Mouse (Mus musculus): Measurements from ENCODE around the gene Schip1.

Gene Schip1

GRCm38 (mm10) chr3:68642935-68643334, 578.3 kb downstream of the Schip1 start:
- no peak for DNase-seq (ENCODE audit: extremely low read depth, insufficient read length, low spot score)

GRCm38 (mm10) chr3:68646387-68647130, 582.0 kb downstream of the Schip1 start:
- DNase-seq (ENCODE audit: extremely low read depth, insufficient read length, low spot score): no peak

- no peak for DNase-seq (ENCODE audit: extremely low read depth, insufficient read length, low spot score)
These were observed 582.7 kb downstream of the Schip1 start for GRCm38 (mm10) chr3:68647282-68647681.

- DNase-seq (ENCODE audit: extremely low read depth, insufficient read length, low spot score): no peak
These were observed 585.6 kb downstream of the Schip1 start for GRCm38 (mm10) chr3:68650251-68650650.

- DNase-seq (ENCODE audit: extremely low read depth, insufficient read length, low spot score): no peak
These were observed 592.2 kb downstream of the Schip1 start for GRCm38 (mm10) chr3:68656607-68657352.

- DNase-seq (ENCODE audit: extremely low read depth, insufficient read length, low spot score): no peak
These were observed 593.1 kb downstream of the Schip1 start for GRCm38 (mm10) chr3:68657589-68658245.

GRCm38 (mm10) chr3:68659996-68660395, 595.4 kb downstream of the Schip1 start:
- DNase-seq (ENCODE audit: extremely low read depth, insufficient read length, low spot score): no peak

- no peak for DNase-seq (ENCODE audit: extremely low read depth, insufficient read length, low spot score)
These were observed 595.9 kb downstream of the Schip1 start for GRCm38 (mm10) chr3:68660538-68660937.

GRCm38 (mm10) chr3:68662386-68662785, 597.8 kb downstream of the Schip1 start:
- no peak for DNase-seq (ENCODE audit: extremely low read depth, insufficient read length, low spot score)

- no peak for DNase-seq (ENCODE audit: extremely low read depth, insufficient read length, low spot score)
These were observed 599.7 kb downstream of the Schip1 start for GRCm38 (mm10) chr3:68664337-68664736.

- DNase-seq (ENCODE audit: extremely low read depth, insufficient read length, low spot score): no peak
These were observed 601.8 kb downstream of the Schip1 start for GRCm38 (mm10) chr3:68666377-68666776.

GRCm38 (mm10) chr3:68667852-68668251, 603.2 kb downstream of the Schip1 start:
- no peak for DNase-seq (ENCODE audit: extremely low read depth, insufficient read length, low spot score)

- peak; percentile 56 for DNase-seq (ENCODE audit: extremely low read depth, insufficient read length, low spot score)
These were observed 604.9 kb downstream of the Schip1 start for GRCm38 (mm10) chr3:68669418-68669974.

- DNase-seq (ENCODE audit: extremely low read depth, insufficient read length, low spot score): no peak
These were observed 610.1 kb downstream of the Schip1 start for GRCm38 (mm10) chr3:68674721-68675120.

GRCm38 (mm10) chr3:68675216-68675835, 610.7 kb downstream of the Schip1 start:
- no peak for DNase-seq (ENCODE audit: extremely low read depth, insufficient read length, low spot score)

Measured in 3134 (cell line).